Mouse (Mus musculus) ES-E14 (cell line): ENCODE data around the gene Spns3. TPM values are rescaled to one million over a fixed set of nuclear protein-coding genes. Genes with fewer than 3 reads are reported as not detected.

ENCODE experiments used
- DNase-seq: peaks from one replicate; pipeline ENCODE4 v3.0.0-alpha.2; 2013; ENCODE audit warnings: low read depth, low spot score
- H3K27ac ChIP-seq: 2 replicates; pipeline ENCODE4 v1.5.1; 2012; ENCODE audit warnings: low read depth, mild to moderate bottlenecking, low read length, moderate library complexity, mixed read lengths; ENCODE audit not compliant: poor library complexity, insufficient read depth, severe bottlenecking
- H3K36me3 ChIP-seq: 2 replicates; pipeline ENCODE4 v1.6.1; 2012; ENCODE audit warnings: mild to moderate bottlenecking, low read length, moderate library complexity, mixed read lengths; ENCODE audit not compliant: control insufficient read depth, poor library complexity, insufficient read depth, severe bottlenecking
- H3K4me1 ChIP-seq, 2 experiments: fragments of 150-350 bp in 1 of 2; sonication (generic) in 1 of 2; 2 replicates each; pipeline ENCODE4 v1.6.1; 2012; ENCODE audit warnings: low read length in 2 of 2, mild to moderate bottlenecking in 1 of 2, mixed read lengths in 1 of 2; ENCODE audit not compliant: control insufficient read depth in 2 of 2, insufficient read depth in 2 of 2, poor library complexity in 1 of 2
- H3K4me3 ChIP-seq, 2 experiments: fragments of 150-350 bp in 1 of 2; sonication (generic) in 1 of 2; 2 replicates each; pipeline ENCODE4 v1.5.1; 2012; ENCODE audit warnings: low read length in 2 of 2, low read depth in 1 of 2, mild to moderate bottlenecking in 1 of 2, mixed read lengths in 1 of 2; ENCODE audit not compliant: insufficient read depth in 1 of 2, poor library complexity in 1 of 2, severe bottlenecking in 1 of 2
- H3K9ac ChIP-seq: 2 replicates; pipeline ENCODE4 v1.6.1; 2012; ENCODE audit warnings: low read depth, mild to moderate bottlenecking, low read length, mixed read lengths; ENCODE audit not compliant: poor library complexity, insufficient read depth, severe bottlenecking
- H3K9me3 ChIP-seq: fragments of 150-350 bp; sonication (generic); 2 replicates; pipeline ENCODE4 v1.6.1; 2012; ENCODE audit warnings: low read depth, mild to moderate bottlenecking, low read length; ENCODE audit not compliant: control insufficient read depth, insufficient read depth
- CHD2 ChIP-seq: IDR thresholded peaks from 2 replicates; pipeline ENCODE4 v1.6.1; 2014; ENCODE audit warnings: mild to moderate bottlenecking, low read depth, low read length, inconsistent platforms
- HCFC1 ChIP-seq: IDR thresholded peaks from 2 replicates; pipeline ENCODE4 v1.6.1; 2012; ENCODE audit warnings: low read length, inconsistent platforms, borderline replicate concordance; ENCODE audit not compliant: insufficient read depth
- MAFK ChIP-seq: IDR thresholded peaks from 2 replicates; pipeline ENCODE4 v1.6.1; 2014; ENCODE audit warnings: mild to moderate bottlenecking, low read depth, low read length, inconsistent platforms; ENCODE audit not compliant: insufficient read depth
- ZC3H11A ChIP-seq: IDR thresholded peaks from 2 replicates; pipeline ENCODE4 v1.6.1; 2012; ENCODE audit warnings: low read depth, mild to moderate bottlenecking, inconsistent platforms, low read length, borderline replicate concordance
- ZNF384 ChIP-seq: IDR thresholded peaks from 2 replicates; pipeline ENCODE4 v1.6.1; 2012; ENCODE audit warnings: low read depth, low read length, inconsistent platforms
- in situ Hi-C, 2 experiments: fragments of 600-800 bp; cut with MboI; formaldehyde crosslinking; loops; one replicate each; pipeline ENCODE4 v1.15.1; 2025; ENCODE audit warnings: low sequenced_read_pairs in 2 of 2, inconsistent platforms in 1 of 2; ENCODE audit not compliant: unreplicated experiment in 2 of 2
- total RNA-seq: library from RNA; depleted of rRNA; stranded (reverse); fragments of 300-350 nt; gene quantifications from 2 replicates; pipeline ENCODE4 v1.2.3, GENCODE M21; 2012

Spns3 gene
- total RNA-seq, 1 experiment, result 1.9 TPM

DNA sequence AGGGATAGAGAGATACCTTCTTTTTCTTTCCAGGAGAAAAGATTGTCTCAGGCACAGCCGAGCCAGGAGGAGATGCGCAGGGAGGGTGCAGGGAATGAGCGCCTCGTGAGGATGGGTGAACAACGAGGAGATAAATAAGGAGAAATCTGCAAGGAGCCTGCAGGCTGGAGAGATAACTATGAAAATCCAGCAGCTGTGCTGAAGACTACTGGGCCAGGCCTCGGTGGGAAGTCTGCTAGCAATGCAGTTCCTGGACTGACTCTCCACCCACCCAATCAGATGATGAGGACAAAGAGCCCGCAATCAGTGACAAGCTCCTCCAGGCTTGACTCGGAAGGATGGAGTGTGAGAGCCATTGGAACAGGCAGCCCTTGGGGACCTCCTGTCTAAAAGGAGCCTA is 48.1 kb downstream of the Spns3 start:
- DNase-seq, result no peak
- Histone ChIP-seq H3K4me3 (no peak overlapping the region), H3K4me1 (peaks cover 0 to 6% of the 10 kb centered on the region in 2 experiments; a peak in 1 of 4 replicates), H3K36me3 (no peaks in the 10 kb centered on the region), H3K27ac (no peak overlapping the region), H3K9me3 (no peaks in the 10 kb centered on the region), H3K9ac (no peak overlapping the region)
- TF ChIP-seq CHD2 (no peak), ZC3H11A (no peak), HCFC1 (no peak), ZNF384 (no peak), MAFK (no peak)
- in situ Hi-C loops, result no loop called here

DNA sequence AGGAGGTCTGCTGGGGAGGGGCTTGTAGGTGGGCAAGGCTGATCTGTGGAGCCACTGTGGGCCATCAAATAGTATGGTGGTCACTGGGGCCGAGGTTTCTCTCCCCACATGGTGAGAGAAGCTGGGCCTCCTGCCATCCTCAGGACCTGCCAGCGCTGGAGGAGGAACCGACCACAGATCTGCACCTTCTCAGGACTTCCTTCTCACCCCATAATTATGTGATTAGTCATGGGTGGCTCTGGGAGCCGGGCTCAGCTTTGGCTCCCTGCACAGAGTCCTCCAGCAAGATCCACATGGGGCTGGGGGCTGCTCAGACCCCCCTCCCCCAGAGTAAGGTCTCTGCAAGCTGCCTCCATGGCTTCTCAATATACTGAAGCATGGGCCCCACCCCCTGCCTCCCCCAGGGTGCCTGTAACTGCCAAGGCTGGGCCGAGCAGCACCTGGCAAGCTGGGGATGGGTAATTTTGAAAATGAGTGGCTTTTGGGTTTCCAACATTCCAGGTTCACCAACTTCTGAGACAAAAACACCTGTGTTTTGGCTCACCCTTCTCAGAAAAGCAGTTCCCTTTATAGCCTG is 48.8 kb downstream of the Spns3 start:
- no peak for DNase-seq
- Histone ChIP-seq H3K27ac (no peak overlapping the region), H3K36me3 (no peaks in the 10 kb centered on the region), H3K9me3 (no peaks in the 10 kb centered on the region), H3K4me3 (no peak overlapping the region), H3K9ac (no peak overlapping the region), H3K4me1 (peaks cover 0 to 6% of the 10 kb centered on the region in 2 experiments; a peak in 1 of 4 replicates)
- TF ChIP-seq CHD2 (no peak), ZNF384 (no peak), MAFK (no peak), ZC3H11A (no peak), HCFC1 (no peak)
- in situ Hi-C loops, result no loop called here

DNA sequence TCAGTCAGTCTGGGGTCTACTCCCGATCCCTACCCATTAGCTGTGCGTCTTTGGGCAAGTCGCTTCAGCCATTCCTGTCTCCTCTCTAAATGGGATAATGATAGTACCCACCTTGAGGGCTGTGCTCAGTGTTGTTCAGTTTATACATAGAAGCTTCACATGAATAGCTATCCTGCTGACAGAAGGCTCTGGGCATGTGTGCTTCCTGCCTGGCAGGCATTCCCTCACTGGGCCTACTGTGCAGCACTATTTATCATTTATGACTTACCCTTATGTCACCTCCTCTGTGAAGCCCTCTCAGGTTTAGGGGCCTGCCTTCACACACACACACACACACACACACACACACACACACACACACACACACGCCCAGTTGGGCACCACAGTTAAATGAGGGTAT is 50.2 kb downstream of the Spns3 start:
- Histone ChIP-seq H3K27ac (no peak overlapping the region), H3K4me3 (no peak overlapping the region), H3K4me1 (peaks cover 0 to 6% of the 10 kb centered on the region in 2 experiments; a peak in 1 of 4 replicates), H3K36me3 (no peaks in the 10 kb centered on the region), H3K9ac (no peak overlapping the region), H3K9me3 (no peaks in the 10 kb centered on the region)
- in situ Hi-C loops, result no loop called here
- TF ChIP-seq ZNF384 (no peak), HCFC1 (no peak)
- DNase-seq, result no peak

DNA sequence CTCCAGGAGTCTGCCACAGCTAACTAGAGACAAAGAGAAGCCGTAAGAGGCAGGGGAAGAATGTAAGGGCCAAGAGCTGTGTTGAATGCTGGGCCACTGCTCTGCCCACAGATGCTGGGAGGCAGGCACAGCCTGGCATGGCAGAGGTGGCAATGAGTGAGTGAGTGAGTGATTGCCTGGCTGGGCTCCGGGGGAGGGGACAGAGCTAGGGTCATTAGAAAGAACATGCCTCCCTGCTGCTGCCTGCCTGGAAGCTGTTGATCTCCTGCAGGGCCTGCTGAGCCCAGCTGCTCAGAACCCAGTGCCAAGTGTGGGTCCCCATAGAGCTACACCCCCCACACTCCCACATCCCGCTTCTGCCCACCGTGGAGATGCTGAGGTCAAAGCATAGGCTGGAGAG is 52.9 kb downstream of the Spns3 start:
- Histone ChIP-seq H3K27ac (no peak overlapping the region), H3K36me3 (no peaks in the 10 kb centered on the region), H3K4me3 (no peak overlapping the region), H3K9me3 (no peaks in the 10 kb centered on the region), H3K4me1 (peaks cover 0 to 3% of the 10 kb centered on the region in 2 experiments; a peak in 1 of 4 replicates), H3K9ac (no peak overlapping the region)
- no peak for TF ChIP-seq HCFC1
- TF ChIP-seq ZC3H11A, result no peak
- TF ChIP-seq MAFK, result no peak
- TF ChIP-seq ZNF384, result no peak
- TF ChIP-seq CHD2, result no peak
- DNase-seq, result no peak
- in situ Hi-C loops, result no loop called here

DNA sequence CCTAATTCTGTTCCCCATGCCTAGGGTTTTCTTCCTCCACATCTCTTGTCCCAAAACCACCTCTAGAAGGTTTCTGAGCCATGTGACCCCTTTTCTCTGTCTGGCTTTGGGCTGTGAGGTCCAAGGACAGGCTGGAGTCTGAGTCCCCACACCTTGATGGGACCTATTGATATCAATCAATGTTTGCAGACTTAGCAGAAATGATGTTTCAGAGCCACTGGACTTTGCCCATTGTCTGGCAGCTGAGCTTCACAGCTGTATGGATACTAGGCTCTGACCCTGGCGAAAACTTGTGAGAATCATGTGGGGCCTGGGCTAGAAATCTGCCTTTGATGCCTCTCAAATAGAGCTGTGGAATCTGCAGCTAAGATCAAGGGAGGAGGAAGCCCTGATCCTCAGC is 53.5 kb downstream of the Spns3 start:
- in situ Hi-C loops, result no loop called here
- TF ChIP-seq HCFC1, result no peak
- TF ChIP-seq ZNF384, result no peak
- no peak for TF ChIP-seq CHD2
- TF ChIP-seq MAFK, result no peak
- no peak for TF ChIP-seq ZC3H11A
- H3K27ac ChIP-seq, result no peak overlapping the region

More for the DNA sequence above, 53.5 kb downstream of the Spns3 start:
- DNase-seq, result no peak
- no peaks in the 10 kb centered on the region for H3K9me3 ChIP-seq
- H3K9ac ChIP-seq, result no peak overlapping the region
- no peaks in the 10 kb centered on the region for H3K36me3 ChIP-seq
- H3K4me3 ChIP-seq, result no peak overlapping the region
- peaks cover 0 to 3% of the 10 kb centered on the region in 2 experiments; a peak in 1 of 4 replicates for H3K4me1 ChIP-seq
